In genomic region chr9:29523221-29523620, GRCm38 (mm10) we compare ENCODE assay signal across 16 mouse cellular contexts.
A peak's percentile ranks its signal among the peaks of the same experiment; 100 is the strongest.
DNase-seq lines count a peak whose midpoint lies in the region; ATAC-seq and TF ChIP-seq lines count a peak whose summit lies in the region.
"Had no signal": no experiment of that assay in that cellular context is flagged by ENCODE, and none has a peak within 500 bp of the region (broad histone marks: within the 10 kb centered on the region; RNA-seq: fewer than 3 reads in every experiment).

No protein-coding gene starts in this region.

- no peak overlapping the region for H3K27ac ChIP-seq in forebrain, embryonic 12.5 days
- no peak overlapping the region for H3K27ac ChIP-seq in forebrain, embryonic 10.5 days
- peak overlapping the region; percentile 31; the same call in 1 of the 2 replicates for H3K27ac ChIP-seq in cerebellum, adult 2 months (ENCODE audit: insufficient read depth, low read length)
- no peak overlapping the region for H3K27ac ChIP-seq in forebrain, embryonic 16.5 days (ENCODE audit: low read length)
- peak overlapping the region; percentile 35 for H3K27ac ChIP-seq in midbrain, embryonic 16.5 days (ENCODE audit: low read length)
- no peak overlapping the region for H3K27ac ChIP-seq in kidney, adult 2 months (ENCODE audit: insufficient read depth, low read depth, low read length)
- H3K27ac ChIP-seq: embryonic facial prominence, embryonic 13.5 days; kidney, embryonic 15.5 days; limb, embryonic 15.5 days; lung, embryonic 15.5 days had no signal

- no peak for DNase-seq in forebrain, embryonic 10.5 days (ENCODE audit: extremely low spot score, low spot score)
- peak; percentile 80 to 93 for DNase-seq in cerebellum, adult 2 months
- DNase-seq in c-Kit-positive CD71-positive TER-119-positive erythroid progenitor cells, embryonic 14.5 days (ENCODE audit: low spot score) = no peak
- no peak for DNase-seq in kidney, adult 2 months
- DNase-seq: adrenal gland, adult 2 months; thymus, adult 18-20 months had no signal

- H3K4me2 ChIP-seq in forebrain, embryonic 12.5 days = no peak overlapping the region
- H3K4me2 ChIP-seq in forebrain, embryonic 16.5 days (ENCODE audit: low read length) = no peak overlapping the region
- no peak overlapping the region for H3K4me2 ChIP-seq in midbrain, embryonic 16.5 days (ENCODE audit: low read length)
- H3K4me2 ChIP-seq: embryonic facial prominence, embryonic 13.5 days; kidney, embryonic 15.5 days; limb, embryonic 15.5 days; lung, embryonic 15.5 days had no signal

- H3K27me3 ChIP-seq in forebrain, embryonic 12.5 days = peaks cover 27% of the 10 kb centered on the region
- peaks cover 26% of the 10 kb centered on the region for H3K27me3 ChIP-seq in forebrain, embryonic 10.5 days (ENCODE audit: poor library complexity, severe bottlenecking)
- no peaks in the 10 kb centered on the region for H3K27me3 ChIP-seq in cerebellum, adult 2 months (ENCODE audit: control insufficient read depth, insufficient read depth, low read length)
- no peaks in the 10 kb centered on the region for H3K27me3 ChIP-seq in forebrain, embryonic 16.5 days (replicated peaks; ENCODE audit: control insufficient read depth, insufficient read depth, low read length)
- H3K27me3 ChIP-seq in midbrain, embryonic 16.5 days (ENCODE audit: control insufficient read depth, insufficient read depth, low read depth, low read length) = no peaks in the 10 kb centered on the region; the same call in 1 of the 2 replicates
- no peaks in the 10 kb centered on the region for H3K27me3 ChIP-seq in kidney, adult 2 months (replicated peaks; ENCODE audit: control insufficient read depth, insufficient read depth, low read length)
- H3K27me3 ChIP-seq: embryonic facial prominence, embryonic 13.5 days; kidney, embryonic 15.5 days; limb, embryonic 15.5 days; lung, embryonic 15.5 days; megakaryocyte, embryonic 14.5 days had no signal

- WGBS in forebrain, embryonic 12.5 days = 72% methylated on average over 3 of the region's 3 CpGs
- WGBS in forebrain, embryonic 10.5 days = 87% methylated on average over 3 of the region's 3 CpGs
- whole genome bisulfite sequencing in cerebellum, adult 2 months = 35% methylated on average over 3 of the region's 3 CpGs
- WGBS in forebrain, embryonic 16.5 days = 68% methylated on average over 3 of the region's 3 CpGs
- WGBS in midbrain, embryonic 16.5 days = 54% methylated on average over 3 of the region's 3 CpGs
- 49% methylated on average over 3 of the region's 3 CpGs for WGBS in kidney, adult 2 months

- no peaks in the 10 kb centered on the region for H3K9me3 ChIP-seq in forebrain, embryonic 12.5 days
- peaks cover 2% of the 10 kb centered on the region; the same call in 1 of the 2 replicates for H3K9me3 ChIP-seq in forebrain, embryonic 10.5 days
- peaks cover 2% of the 10 kb centered on the region; the same call in 1 of the 2 replicates for H3K9me3 ChIP-seq in forebrain, embryonic 16.5 days (ENCODE audit: control insufficient read depth, low read length)
- H3K9me3 ChIP-seq in midbrain, embryonic 16.5 days (replicated peaks; ENCODE audit: control insufficient read depth, low read length, poor library complexity, severe bottlenecking) = no peaks in the 10 kb centered on the region
- H3K9me3 ChIP-seq: embryonic facial prominence, embryonic 13.5 days; kidney, embryonic 15.5 days; limb, embryonic 15.5 days; lung, embryonic 15.5 days had no signal

- no peaks in the 10 kb centered on the region for H3K36me3 ChIP-seq in forebrain, embryonic 12.5 days (replicated peaks)
- H3K36me3 ChIP-seq in forebrain, embryonic 10.5 days (replicated peaks) = no peaks in the 10 kb centered on the region
- no peaks in the 10 kb centered on the region for H3K36me3 ChIP-seq in forebrain, embryonic 16.5 days (ENCODE audit: control insufficient read depth, insufficient read depth)
- H3K36me3 ChIP-seq in midbrain, embryonic 16.5 days (ENCODE audit: control insufficient read depth, insufficient read depth, low read length) = no peaks in the 10 kb centered on the region
- no peaks in the 10 kb centered on the region for H3K36me3 ChIP-seq in kidney, adult 2 months (ENCODE audit: control insufficient read depth, insufficient read depth, low read length)
- H3K36me3 ChIP-seq: embryonic facial prominence, embryonic 13.5 days; kidney, embryonic 15.5 days; limb, embryonic 15.5 days; lung, embryonic 15.5 days had no signal

- 0 out of 2 replicates have a peak, but pooled peaks have one; percentile 23 for ATAC-seq in forebrain, embryonic 12.5 days (ENCODE audit: low FRiP score)
- peak; percentile 75 for ATAC-seq in forebrain, embryonic 16.5 days
- peak; percentile 90 for ATAC-seq in midbrain, embryonic 16.5 days
- ATAC-seq in activated CD4-positive, CD25-positive, alpha-beta regulatory T cell, adult 4 months = no peak
- ATAC-seq: Patski had no signal

- no peak overlapping the region for H3K4me3 ChIP-seq in forebrain, embryonic 12.5 days (replicated peaks)
- H3K4me3 ChIP-seq in forebrain, embryonic 10.5 days = no peak overlapping the region
- no peak overlapping the region for H3K4me3 ChIP-seq in cerebellum, adult 2 months (replicated peaks; ENCODE audit: insufficient read depth, low read depth, low read length)
- H3K4me3 ChIP-seq in forebrain, embryonic 16.5 days (replicated peaks; ENCODE audit: low read length) = no peak overlapping the region
- H3K4me3 ChIP-seq in midbrain, embryonic 16.5 days (ENCODE audit: low read depth, low read length) = no peak overlapping the region
- no peak overlapping the region for H3K4me3 ChIP-seq in kidney, adult 2 months (ENCODE audit: insufficient read depth, low read depth, low read length)
- H3K4me3 ChIP-seq: embryonic facial prominence, embryonic 13.5 days; kidney, embryonic 15.5 days; limb, embryonic 15.5 days; lung, embryonic 15.5 days; megakaryocyte, embryonic 14.5 days had no signal

- H3K4me1 ChIP-seq in forebrain, embryonic 12.5 days = no peaks in the 10 kb centered on the region
- H3K4me1 ChIP-seq in forebrain, embryonic 10.5 days = no peaks in the 10 kb centered on the region; the same call in 1 of the 2 replicates
- peaks cover 35% of the 10 kb centered on the region; the same call in 1 of the 2 replicates for H3K4me1 ChIP-seq in cerebellum, adult 2 months (ENCODE audit: control insufficient read depth, insufficient read depth, low read length)
- H3K4me1 ChIP-seq in forebrain, embryonic 16.5 days (replicated peaks; ENCODE audit: control insufficient read depth, insufficient read depth, low read length) = no peaks in the 10 kb centered on the region
- peaks cover 16% of the 10 kb centered on the region for H3K4me1 ChIP-seq in midbrain, embryonic 16.5 days (ENCODE audit: control insufficient read depth, insufficient read depth, low read length)
- H3K4me1 ChIP-seq in kidney, adult 2 months (ENCODE audit: control insufficient read depth, insufficient read depth, low read length) = no peaks in the 10 kb centered on the region
- H3K4me1 ChIP-seq: embryonic facial prominence, embryonic 13.5 days; limb, embryonic 15.5 days; lung, embryonic 15.5 days; megakaryocyte, embryonic 14.5 days had no signal

- no peak for TF ChIP-seq CTCF in cerebellum, adult 2 months (IDR thresholded peaks at IDR 0.05; ENCODE audit: borderline replicate concordance, insufficient read depth, low read depth, low read length)
- TF ChIP-seq CTCF in kidney, adult 2 months (conservative IDR thresholded peaks at IDR 0.05; ENCODE audit: insufficient read depth, insufficient read length, low read depth, low read length) = no peak

- no peak for TF ChIP-seq POLR2A in cerebellum, adult 2 months (IDR thresholded peaks at IDR 0.05; ENCODE audit: borderline replicate concordance, insufficient read depth, low read length)
- no peak for TF ChIP-seq POLR2A in kidney, adult 2 months (IDR thresholded peaks at IDR 0.05; ENCODE audit: low read depth, low read length)

- no peak overlapping the region for H3K9ac ChIP-seq in forebrain, embryonic 12.5 days
- H3K9ac ChIP-seq in forebrain, embryonic 16.5 days (replicated peaks; ENCODE audit: low read depth, low read length) = no peak overlapping the region
- H3K9ac ChIP-seq in midbrain, embryonic 16.5 days (ENCODE audit: low read depth, low read length) = no peak overlapping the region
- H3K9ac ChIP-seq: embryonic facial prominence, embryonic 13.5 days; kidney, embryonic 15.5 days; limb, embryonic 15.5 days; lung, embryonic 15.5 days had no signal

Comparison
In these comparisons a context has a peak if more than half of its experiments do, and no peak if none do; other contexts are left out.
1. H3K27ac ChIP-seq: peak in cerebellum, adult 2 months (single experiment) and midbrain, embryonic 16.5 days (single experiment); none in forebrain, embryonic 12.5 days (single experiment), forebrain, embryonic 10.5 days (single experiment), forebrain, embryonic 16.5 days (single experiment) and kidney, adult 2 months (single experiment).
2. DNase-seq: peak in cerebellum, adult 2 months (2 of 2); none in forebrain, embryonic 10.5 days (single experiment), c-Kit-positive CD71-positive TER-119-positive erythroid progenitor cells, embryonic 14.5 days (single experiment) and kidney, adult 2 months (single experiment).